Mouse (Mus musculus) stomach, postnatal 0 days (tissue): Measurements from ENCODE around the gene Bpifb5. TPM values are rescaled to one million over a fixed set of nuclear protein-coding genes. Genes with fewer than 3 reads are reported as not detected.

Source experiments
- ATAC-seq: fragments of 200-750 bp; cut with Nextera tagmentation; 2 replicates; pipeline ENCODE4 v1.8.0; 2017; ENCODE audit not compliant: low FRiP score, low TSS enrichment
- DNase-seq: peaks from one replicate; pipeline ENCODE4 v3.0.0-alpha.2; 2016; ENCODE audit warnings: low spot score
- H3K27ac ChIP-seq: fragments of 300-500 bp; sonication (generic); replicated peaks from 2 replicates; pipeline ENCODE4 v1.5.1; 2014; ENCODE audit warnings: mild to moderate bottlenecking, control low read depth
- H3K27me3 ChIP-seq: fragments of 300-500 bp; sonication (generic); 2 replicates; pipeline ENCODE4 v1.6.1; 2014; ENCODE audit warnings: low read length; ENCODE audit not compliant: control insufficient read depth, insufficient read depth
- H3K36me3 ChIP-seq: fragments of 300-500 bp; sonication (generic); 2 replicates; pipeline ENCODE4 v1.6.1; 2014; ENCODE audit warnings: low read length, mixed read lengths; ENCODE audit not compliant: control insufficient read depth, insufficient read depth
- H3K4me1 ChIP-seq: fragments of 300-500 bp; sonication (generic); replicated peaks from 2 replicates; pipeline ENCODE4 v1.6.1; 2014; ENCODE audit warnings: antibody characterized with exemption; ENCODE audit not compliant: control insufficient read depth, insufficient read depth
- H3K4me2 ChIP-seq: fragments of 300-500 bp; sonication (generic); replicated peaks from 2 replicates; pipeline ENCODE4 v1.6.1; 2014; ENCODE audit warnings: low read depth, mild to moderate bottlenecking, control low read depth, moderate library complexity
- H3K4me3 ChIP-seq: fragments of 300-500 bp; sonication (generic); 2 replicates; pipeline ENCODE4 v1.5.1; 2014; ENCODE audit warnings: low read depth, low read length, control low read depth
- H3K9ac ChIP-seq: fragments of 300-500 bp; sonication (generic); 2 replicates; pipeline ENCODE4 v1.6.1; 2014; ENCODE audit warnings: mild to moderate bottlenecking, low read length, control low read depth, mixed read lengths
- H3K9me3 ChIP-seq: fragments of 300-500 bp; sonication (generic); 2 replicates; pipeline ENCODE4 v1.6.1; 2016; ENCODE audit warnings: low read length; ENCODE audit not compliant: control insufficient read depth
- CTCF ChIP-seq: IDR thresholded peaks from 2 replicates; pipeline ENCODE4 v1.5.1; 2016; ENCODE audit warnings: antibody characterized with exemption, low read depth, mild to moderate bottlenecking, moderate library complexity
- EP300 ChIP-seq: optimal IDR thresholded peaks from 2 replicates; pipeline ENCODE3; 2016; ENCODE audit warnings: antibody characterized with exemption
- WGBS: fragments of 180-500 bp; shearing (Covaris S2); extraction: QIAGEN DNeasy Blood & Tissue Kit; methylation state at CpG from one replicate; pipeline ENCODE4 v1.1.7; 2014; 5-methylcytosine and 5-hydroxymethylcytosine counted together
- polyA plus RNA-seq: library from polyadenylated mRNA; unstranded; fragments of >200 nt; fragmentation: Nextera tagmentation; extraction: Ambion mirVana; gene quantifications from 2 replicates; pipeline ENCODE4 v1.2.1, GENCODE M21; 2015

The Bpifb5 gene
- polyA plus RNA-seq, 1 experiment from 2014 or later: 12.2 TPM

- Histone ChIP-seq H3K4me2 (no peak overlapping the region), H3K9me3 (no peaks in the 10 kb centered on the region), H3K4me1 (no peaks in the 10 kb centered on the region), H3K36me3 (no peaks in the 10 kb centered on the region), H3K27me3 (no peaks in the 10 kb centered on the region), H3K27ac (no peak overlapping the region), H3K4me3 (no peak overlapping the region), H3K9ac (no peak overlapping the region)
- DNase-seq (no peak), ATAC-seq (no peak)
- WGBS: 83% methylated on average over 4 of the region's 4 CpGs
- TF ChIP-seq CTCF (no peak), EP300 (no peak)
These were observed 18.9 kb upstream of the Bpifb5 start for GRCm38 (mm10) chr2:154204630-154205029.

- Histone ChIP-seq H3K9ac (no peak overlapping the region), H3K27me3 (no peaks in the 10 kb centered on the region), H3K27ac (no peak overlapping the region), H3K4me1 (no peaks in the 10 kb centered on the region), H3K4me2 (no peak overlapping the region), H3K36me3 (no peaks in the 10 kb centered on the region), H3K4me3 (no peak overlapping the region), H3K9me3 (no peaks in the 10 kb centered on the region)
- TF ChIP-seq CTCF (peak; percentile 87), EP300 (no peak)
- ATAC-seq (peak; percentile 18; the same call in 1 of the 2 replicates), DNase-seq (peak; percentile 66)
- 48% methylated on average over 7 of the region's 7 CpGs for WGBS
These were observed 16.6 kb upstream of the Bpifb5 start for GRCm38 (mm10) chr2:154206908-154207307.

GRCm38 (mm10) chr2:154209112-154209511 lies 14.4 kb upstream of the Bpifb5 start:
- no peak overlapping the region for H3K4me2 ChIP-seq
- ATAC-seq: no peak
- no peak overlapping the region for H3K27ac ChIP-seq
- no peak overlapping the region for H3K4me3 ChIP-seq
- no peaks in the 10 kb centered on the region for H3K4me1 ChIP-seq
- no peaks in the 10 kb centered on the region for H3K9me3 ChIP-seq
- H3K9ac ChIP-seq: no peak overlapping the region
- TF ChIP-seq CTCF (peak; percentile 75), EP300 (no peak)
- no peak for DNase-seq
- H3K27me3 ChIP-seq: no peaks in the 10 kb centered on the region
- 14% methylated on average over 3 of the region's 3 CpGs for WGBS
- no peaks in the 10 kb centered on the region for H3K36me3 ChIP-seq

- WGBS: 25% methylated on average over 1 of the region's 1 CpGs
- Histone ChIP-seq H3K27me3 (no peaks in the 10 kb centered on the region), H3K9ac (no peak overlapping the region), H3K4me3 (no peak overlapping the region), H3K4me1 (no peaks in the 10 kb centered on the region), H3K36me3 (no peaks in the 10 kb centered on the region), H3K9me3 (no peaks in the 10 kb centered on the region), H3K4me2 (no peak overlapping the region), H3K27ac (no peak overlapping the region)
- no peak for ATAC-seq
- no peak for DNase-seq
- TF ChIP-seq CTCF (no peak), EP300 (no peak)
These were observed 12.4 kb upstream of the Bpifb5 start for GRCm38 (mm10) chr2:154211121-154211520.

- ATAC-seq: no peak
These were observed 11.7 kb upstream of the Bpifb5 start for GRCm38 (mm10) chr2:154211881-154212280.

GRCm38 (mm10) chr2:154215191-154215590 lies 8.4 kb upstream of the Bpifb5 start:
- TF ChIP-seq EP300 (no peak), CTCF (peak; percentile 89)
- H3K9ac ChIP-seq: no peak overlapping the region
- ATAC-seq: peak; percentile 45
- H3K4me1 ChIP-seq: no peaks in the 10 kb centered on the region
- no peak overlapping the region for H3K27ac ChIP-seq
- DNase-seq: peak; percentile 85
- no peak overlapping the region for H3K4me3 ChIP-seq
- no peak overlapping the region for H3K4me2 ChIP-seq
- 7% methylated on average over 5 of the region's 5 CpGs for WGBS
- H3K9me3 ChIP-seq: no peaks in the 10 kb centered on the region
- H3K27me3 ChIP-seq: no peaks in the 10 kb centered on the region
- no peaks in the 10 kb centered on the region for H3K36me3 ChIP-seq

More at GRCm38 (mm10) chr2:154211881-154212280, 11.7 kb upstream of the Bpifb5 start:
- H3K27ac ChIP-seq: no peak overlapping the region
- 86% methylated on average over 4 of the region's 4 CpGs for WGBS
- no peak overlapping the region for H3K9ac ChIP-seq
- no peak for DNase-seq
- H3K27me3 ChIP-seq: no peaks in the 10 kb centered on the region
- no peaks in the 10 kb centered on the region for H3K36me3 ChIP-seq
- no peak overlapping the region for H3K4me2 ChIP-seq
- TF ChIP-seq EP300 (no peak), CTCF (no peak)
- H3K4me1 ChIP-seq: no peaks in the 10 kb centered on the region
- no peak overlapping the region for H3K4me3 ChIP-seq
- H3K9me3 ChIP-seq: no peaks in the 10 kb centered on the region
